Mouse (Mus musculus): ENCODE data around the gene Gm49380. TPM values are rescaled to one million over a fixed set of nuclear protein-coding genes. Genes with fewer than 3 reads are reported as not detected.

The Gm49380 gene
- total RNA-seq, 1 experiment from 2014 or later, result 0.82 TPM

DNA sequence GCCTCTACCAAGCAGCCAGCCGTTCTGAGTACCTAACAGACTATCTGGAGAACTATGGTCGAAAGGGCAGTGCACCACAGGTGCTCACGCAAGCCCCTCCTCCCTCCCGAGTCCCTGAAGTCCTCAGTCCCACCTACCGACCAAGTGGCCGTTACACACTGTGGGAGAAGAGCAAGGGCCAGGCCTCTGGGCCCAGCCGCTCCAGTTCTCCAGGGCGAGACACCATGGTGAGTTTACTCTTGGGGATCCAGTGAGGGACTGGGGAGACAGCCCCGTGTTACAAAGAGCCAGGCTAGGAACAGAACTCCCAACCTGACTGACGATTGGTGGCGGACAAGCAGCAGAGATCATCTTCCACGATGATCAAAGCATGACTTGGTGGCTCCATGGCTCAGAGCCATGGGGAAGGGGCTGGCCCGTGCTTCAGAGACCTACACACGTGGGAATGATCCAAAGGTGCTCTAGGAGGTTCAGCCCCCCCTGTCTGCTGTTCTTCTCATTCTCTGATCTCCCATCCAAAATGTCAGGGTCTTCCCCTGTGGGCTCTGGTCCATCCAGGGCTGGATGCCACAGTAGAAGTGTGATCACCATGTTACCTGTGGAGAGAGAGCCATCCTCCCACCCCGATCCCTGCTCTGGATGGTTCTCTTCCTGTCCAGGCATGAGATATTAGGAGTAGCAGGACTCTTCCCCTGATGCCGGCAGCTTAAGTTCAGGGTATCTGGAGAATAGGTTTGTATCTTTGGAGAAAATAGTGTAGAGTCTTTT is 37.1 kb downstream of the Gm49380 start:
- DNase-seq, result no peak

DNA sequence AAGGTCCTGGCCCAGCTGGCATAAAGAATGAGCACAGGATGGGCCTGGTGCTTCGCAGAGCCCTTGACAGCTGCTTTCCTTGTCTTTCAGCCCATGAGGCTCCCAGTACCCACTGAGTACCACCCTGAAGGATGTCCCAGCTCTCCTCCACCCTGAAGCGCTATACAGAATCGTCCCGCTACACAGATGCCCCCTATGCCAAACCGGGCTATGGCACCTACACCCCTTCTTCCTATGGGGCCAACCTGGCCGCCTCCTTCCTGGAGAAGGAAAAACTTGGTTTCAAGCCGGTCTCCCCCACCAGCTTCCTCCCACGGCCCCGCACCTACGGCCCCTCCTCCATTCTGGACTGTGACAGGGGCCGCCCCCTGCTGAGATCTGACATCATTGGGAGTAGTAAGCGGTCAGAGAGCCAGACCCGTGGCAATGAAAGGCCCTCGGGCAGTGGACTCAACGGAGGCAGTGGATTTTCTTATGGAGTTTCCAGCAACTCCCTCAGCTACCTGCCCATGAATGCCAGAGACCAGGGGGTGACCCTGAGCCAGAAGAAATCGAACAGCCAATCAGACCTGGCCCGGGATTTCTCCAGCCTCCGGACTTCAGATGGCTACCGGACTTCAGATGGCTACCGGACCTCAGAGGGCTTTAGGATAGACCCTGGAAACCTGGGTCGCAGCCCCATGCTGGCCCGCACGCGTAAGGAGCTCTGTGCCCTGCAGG is 37.9 kb downstream of the Gm49380 start:
- no peak for DNase-seq

DNA sequence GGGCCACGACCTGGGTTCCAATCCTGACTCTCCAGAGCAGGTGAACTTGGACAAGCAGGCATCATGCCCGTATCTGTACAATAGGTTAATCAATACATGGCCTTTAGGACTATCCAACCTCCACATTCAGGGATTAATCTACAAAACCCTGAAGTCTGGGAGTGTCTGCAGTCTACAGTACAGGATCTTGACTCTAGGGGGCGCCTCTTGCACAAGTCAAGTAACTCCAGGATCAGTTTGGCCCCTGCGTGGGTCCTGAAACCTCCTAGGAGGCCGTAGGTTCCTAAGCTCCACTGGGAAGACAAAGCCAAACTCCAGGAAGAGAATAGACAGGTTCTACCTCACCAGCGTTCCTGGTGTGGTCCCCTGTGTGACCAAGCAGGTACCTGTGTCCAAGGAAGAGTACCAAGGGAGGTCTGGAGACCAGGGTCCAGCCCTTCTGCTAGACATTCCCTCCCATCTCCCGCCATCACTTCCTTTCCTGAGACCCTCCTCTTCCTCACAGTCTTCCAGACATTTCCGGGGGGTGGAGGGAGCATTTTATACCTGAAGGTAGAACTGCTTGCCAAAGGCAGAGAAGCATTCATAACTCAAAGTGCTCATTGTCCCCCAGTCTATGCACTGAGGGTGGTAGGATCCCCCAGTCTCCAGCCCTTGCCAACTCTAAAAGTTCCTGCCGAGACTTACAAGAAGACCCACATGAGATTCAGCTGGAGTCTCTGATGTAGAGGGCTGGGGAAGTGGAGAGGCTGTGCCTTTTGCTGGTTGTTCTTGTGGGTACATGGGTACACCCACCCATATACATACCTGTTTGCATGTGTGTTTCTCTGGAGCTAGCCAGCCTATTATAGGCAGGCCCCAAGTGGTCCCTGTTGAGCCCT is 38.7 kb downstream of the Gm49380 start:
- no peak for DNase-seq

DNA sequence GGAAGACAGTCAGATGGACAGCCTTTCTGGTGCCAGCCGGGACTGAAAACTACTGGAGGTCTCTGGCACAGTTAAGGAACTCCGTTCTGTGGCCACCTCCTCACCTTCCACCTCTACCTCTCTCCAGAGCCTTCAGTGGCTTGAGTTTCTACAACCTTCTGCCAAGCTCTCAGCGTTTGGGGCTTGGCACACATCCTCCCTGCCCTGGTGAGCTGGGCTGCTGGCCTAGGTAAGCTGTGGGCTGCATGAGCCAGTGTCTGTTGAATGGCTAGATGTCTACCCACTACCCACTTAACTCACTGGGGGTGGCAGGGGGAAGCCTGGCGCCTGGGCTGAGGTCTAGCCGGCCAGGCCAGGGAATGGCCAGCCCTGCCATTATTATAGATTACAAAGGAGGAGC is 40.2 kb downstream of the Gm49380 start:
- no peak for DNase-seq

DNA sequence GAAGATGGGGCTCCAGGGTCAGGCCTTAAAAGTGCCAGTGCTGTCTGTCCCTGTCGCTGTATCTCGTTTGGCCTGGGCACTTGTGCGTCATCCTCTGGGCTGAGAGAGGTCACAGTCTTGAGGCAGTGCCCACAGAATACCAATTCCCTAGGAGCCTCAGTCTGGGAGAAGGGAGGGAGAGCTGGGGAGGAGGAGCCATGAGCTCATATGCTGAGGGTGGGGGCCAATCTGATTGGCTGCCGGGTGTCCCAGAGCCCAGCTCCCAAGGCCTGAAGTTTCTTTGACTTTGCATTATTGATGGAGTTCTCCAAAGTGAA is 40.7 kb downstream of the Gm49380 start:
- peak; percentile 68 for DNase-seq

DNA sequence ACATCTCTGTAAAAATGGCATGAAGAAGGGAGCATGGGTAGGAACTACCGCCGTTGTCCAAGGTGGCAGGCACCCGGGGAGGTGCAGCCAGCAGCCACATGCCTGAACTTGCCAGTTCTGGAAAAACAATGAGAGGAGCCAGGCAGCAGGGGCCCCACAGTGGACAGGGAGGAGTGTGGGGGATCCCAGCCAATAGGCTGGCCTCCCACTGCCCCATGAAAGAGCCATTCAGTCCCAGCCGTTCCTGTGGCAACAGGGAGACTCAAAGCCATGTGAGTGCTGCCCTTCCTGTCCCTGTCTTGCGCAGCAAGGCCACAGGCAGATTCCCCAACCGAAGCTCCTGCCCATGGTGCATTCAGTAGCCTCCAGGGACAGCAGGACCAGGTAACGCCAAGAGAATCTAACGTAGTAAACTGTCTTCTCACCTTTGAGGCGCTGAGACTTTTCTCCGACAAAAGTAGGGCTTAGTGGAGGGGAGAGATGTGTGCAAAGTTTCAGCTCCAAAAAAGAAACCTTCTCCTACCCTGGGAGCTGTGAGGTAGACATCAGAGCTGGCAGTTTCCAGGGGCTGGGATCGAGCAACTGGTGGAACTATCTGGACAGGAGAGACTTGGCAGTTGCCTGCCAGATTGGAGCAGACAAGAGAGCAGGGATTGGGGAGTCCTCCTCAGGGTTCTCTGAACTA is 41.2 kb downstream of the Gm49380 start:
- no peak for DNase-seq

DNA sequence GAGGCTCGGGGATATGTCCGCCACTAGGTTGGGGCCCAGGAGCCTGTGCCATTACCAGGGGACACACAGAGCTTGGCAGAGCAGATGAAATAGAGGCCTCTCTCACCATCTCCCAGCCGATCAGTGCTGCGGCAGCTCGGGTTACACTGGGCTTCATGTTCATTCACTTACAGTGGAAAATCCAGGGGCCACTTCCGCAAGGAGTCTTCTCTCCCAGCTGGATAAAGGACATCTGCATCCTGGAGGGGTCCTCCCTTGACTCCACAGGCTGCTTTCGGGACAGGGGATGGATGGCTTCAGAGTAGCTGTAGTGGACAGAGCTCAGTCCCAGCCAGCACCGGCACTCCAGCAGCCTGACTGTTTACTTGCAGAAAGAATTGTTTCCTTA is 42.5 kb downstream of the Gm49380 start:
- DNase-seq, result no peak

DNA sequence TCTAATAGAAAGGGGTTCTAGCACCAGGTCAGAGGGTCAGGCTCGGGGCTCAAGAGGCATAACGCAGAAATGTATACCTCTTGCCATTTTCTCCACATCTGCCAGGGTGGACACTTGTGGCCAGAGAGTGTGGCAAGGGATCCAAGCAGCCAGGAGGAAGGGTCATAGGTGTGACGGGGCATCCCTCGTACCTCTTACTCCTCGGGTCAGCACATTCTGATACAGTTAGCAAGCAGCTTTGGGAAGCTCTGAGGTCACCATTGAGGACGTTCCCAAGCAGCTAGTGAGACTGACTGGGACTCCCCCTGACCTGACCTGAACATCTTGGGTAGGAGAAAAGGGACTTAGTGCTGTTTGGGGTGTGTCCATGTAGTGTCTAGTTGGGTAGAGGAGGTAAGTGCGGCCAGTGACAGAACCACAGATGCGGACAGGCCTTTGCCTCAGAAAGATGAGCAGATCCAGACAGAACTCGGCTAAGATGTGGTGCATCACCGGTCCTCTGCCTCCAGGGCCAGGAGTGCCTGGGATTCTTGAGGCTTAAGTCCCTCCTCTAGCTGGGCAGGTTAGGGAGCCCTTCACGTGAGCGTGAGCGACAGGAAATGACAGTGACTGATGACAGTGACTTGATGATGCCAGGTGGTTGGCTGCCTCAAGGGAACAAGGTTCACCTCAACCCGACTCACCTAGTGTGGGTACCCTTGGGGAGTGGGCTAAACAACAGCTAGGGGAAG is 43.0 kb downstream of the Gm49380 start:
- DNase-seq, result no peak

DNA sequence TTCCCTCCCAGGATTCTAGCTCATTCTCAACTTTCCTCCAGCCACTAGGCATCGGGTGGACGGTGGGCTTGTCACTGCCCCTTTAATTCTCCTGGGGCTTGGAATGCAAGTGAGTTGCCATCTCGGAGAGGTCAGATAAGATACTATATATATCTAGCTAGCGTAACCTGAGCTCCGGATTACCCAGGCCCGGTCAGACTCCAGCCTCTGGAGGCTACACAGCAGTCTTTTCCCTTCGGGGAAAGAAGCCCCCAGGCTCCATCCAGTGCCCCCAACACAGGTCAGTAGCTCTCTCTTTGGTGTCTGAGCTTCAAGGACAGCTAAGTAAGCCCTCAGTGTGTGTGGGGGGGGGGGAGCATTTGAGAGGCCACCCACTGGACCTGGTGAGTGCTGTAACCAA is 44.0 kb downstream of the Gm49380 start:
- DNase-seq, result no peak

DNA sequence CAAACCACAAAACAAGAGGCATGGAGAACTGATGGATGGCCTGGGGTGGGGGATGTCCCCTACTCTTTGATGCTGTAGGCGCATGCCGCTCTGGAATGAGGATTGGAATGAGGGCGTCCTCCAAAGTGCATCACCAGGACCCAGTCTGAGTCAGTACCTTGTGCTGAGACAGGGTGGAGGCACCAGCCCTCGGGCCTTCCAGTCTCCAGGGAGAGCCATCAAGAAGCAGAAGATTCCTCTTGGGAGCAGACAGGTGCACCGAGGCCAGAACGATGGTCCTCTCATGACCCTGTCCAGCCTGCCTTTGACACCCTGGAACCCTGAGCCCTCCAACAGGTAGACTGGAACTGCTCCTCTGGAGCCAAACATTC is 45.4 kb downstream of the Gm49380 start:
- DNase-seq, result no peak

DNA sequence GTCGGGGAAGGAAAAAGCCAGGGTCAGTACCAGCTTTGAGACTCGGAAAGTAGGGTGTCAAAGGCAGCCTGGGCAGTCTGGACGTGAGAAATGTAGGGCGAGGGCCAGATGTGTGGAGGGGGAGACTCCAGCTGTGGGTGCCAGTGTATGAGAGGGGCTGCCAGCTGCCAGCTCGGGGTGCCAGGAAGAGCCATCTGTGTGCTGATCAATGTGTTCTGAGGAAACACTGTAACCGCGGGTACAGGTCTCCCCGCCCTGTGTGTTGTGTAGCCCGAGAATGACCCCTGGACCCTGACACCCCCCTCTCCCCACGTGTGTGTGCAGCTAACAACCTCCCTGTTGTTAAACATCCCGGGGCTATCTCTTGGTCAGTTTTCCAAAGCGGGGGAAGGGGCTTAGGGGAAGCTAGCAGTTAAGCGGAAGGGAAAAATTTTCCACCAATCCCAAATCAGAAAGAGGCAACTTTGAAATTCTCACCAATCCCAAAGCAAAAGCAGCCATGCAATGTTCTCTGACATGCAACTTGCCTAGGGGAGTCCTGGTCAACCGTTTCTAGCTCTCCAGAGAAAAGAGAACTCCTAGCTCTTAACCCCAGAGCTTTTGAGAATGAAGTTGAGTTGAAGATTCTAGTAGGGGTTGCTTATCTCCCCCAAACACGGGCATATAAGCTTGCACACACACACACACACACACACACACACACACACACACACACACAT is 45.9 kb downstream of the Gm49380 start:
- no peak for DNase-seq

DNA sequence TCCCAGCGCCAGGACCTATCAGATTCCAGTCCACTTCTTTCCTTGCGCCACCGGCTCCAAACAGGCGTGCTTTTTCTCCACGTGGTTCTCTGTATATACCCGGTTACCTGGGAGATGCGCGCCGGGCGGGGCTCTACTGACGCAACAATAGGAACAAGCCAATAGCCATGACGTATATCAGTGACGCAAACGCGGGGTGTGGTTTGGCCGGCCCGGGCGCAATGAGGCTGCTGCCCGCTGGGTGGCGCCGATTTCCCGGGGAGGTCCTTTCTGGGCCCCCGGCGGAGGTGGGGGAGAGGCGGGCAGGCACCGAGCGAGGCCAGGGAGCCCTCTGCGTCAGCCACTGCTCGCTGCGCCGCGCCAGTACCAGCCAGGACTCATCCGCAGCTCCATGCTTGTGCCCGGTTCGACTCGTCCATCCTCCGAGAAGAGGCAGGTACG is 46.5 kb downstream of the Gm49380 start, which contains the start of gene Usp2:
Usp2 (plus strand) TSS at position 237 of the 441 bp plus-strand sequence.
- peak; percentile 99 for DNase-seq

DNA sequence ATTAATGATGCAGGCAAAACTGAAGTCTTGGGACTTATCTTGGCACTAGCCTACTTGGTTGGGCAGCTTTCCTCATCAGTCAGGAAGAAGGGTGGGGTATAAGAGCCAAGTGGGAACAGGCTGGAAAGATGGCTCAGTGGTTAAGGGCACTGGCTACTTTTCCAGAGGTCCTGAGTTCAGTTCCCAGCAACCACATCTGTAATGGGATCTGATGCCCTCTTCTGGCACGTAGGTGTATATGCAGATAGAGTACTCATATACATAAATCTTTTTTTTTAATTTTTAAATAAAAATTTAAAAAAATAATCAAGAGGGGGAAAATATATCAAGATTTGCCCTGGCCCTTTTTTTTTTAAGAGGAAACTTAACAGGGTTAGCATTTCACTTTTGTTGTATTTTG is 48.1 kb downstream of the Gm49380 start:
- DNase-seq, result no peak

DNA sequence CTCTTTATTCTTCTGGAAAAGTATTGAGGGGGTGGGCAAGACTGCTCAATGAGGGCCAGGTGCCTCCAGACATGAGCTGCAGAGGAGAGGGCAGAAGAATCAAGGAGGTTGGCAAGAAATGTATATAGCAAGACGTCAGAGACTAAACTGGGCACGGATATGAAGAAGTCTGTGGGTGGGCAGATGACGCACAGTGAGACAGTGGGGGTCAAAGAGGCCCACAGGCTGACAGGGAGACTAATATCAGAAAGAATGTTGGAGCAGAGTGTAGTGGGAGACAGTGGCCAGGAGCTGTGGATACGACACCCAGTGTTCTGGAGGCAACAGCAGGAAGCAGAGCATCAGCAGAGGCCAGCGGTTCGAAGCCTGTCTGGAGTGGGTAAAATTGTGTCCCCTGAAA is 54.7 kb downstream of the Gm49380 start:
- DNase-seq, result no peak

DNA sequence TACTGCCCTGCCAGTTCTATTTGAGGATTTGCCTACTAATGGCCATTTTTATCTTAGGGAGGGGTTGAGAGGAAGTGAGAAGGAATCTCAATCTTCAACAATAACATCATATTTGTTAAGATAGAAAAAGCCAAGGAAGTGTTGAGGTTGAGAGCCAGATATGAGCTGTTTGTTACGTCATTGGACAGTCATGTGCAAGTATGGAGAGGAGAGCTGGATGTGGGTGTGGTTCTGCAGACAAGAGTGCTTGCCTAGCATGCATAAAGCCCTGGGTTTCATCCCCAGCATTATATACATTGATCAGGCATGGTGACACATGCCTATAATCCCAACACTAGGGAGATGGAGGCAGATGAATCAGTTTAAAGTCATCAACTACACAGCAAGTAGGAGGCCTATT is 59.4 kb downstream of the Gm49380 start:
- no peak for DNase-seq

DNA sequence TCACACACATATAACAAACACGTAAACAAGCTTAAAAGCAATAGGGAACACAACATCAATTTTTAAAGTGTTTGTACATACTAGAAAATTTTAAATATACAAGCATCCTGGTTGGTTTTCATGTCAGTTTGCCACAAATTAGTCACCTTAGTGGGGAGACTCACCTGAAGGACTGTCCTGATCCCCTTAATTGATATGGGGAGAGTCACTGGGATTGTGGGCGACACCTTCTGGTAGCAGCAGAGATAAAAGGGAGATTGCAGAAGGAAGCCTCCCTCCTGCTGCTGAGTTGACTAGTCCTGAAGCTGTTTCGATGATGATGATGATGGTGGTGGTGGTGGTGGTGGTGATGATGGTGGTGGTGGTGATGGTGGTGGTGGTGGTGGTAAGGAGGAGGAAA is 60.4 kb downstream of the Gm49380 start:
- DNase-seq, result no peak

DNA sequence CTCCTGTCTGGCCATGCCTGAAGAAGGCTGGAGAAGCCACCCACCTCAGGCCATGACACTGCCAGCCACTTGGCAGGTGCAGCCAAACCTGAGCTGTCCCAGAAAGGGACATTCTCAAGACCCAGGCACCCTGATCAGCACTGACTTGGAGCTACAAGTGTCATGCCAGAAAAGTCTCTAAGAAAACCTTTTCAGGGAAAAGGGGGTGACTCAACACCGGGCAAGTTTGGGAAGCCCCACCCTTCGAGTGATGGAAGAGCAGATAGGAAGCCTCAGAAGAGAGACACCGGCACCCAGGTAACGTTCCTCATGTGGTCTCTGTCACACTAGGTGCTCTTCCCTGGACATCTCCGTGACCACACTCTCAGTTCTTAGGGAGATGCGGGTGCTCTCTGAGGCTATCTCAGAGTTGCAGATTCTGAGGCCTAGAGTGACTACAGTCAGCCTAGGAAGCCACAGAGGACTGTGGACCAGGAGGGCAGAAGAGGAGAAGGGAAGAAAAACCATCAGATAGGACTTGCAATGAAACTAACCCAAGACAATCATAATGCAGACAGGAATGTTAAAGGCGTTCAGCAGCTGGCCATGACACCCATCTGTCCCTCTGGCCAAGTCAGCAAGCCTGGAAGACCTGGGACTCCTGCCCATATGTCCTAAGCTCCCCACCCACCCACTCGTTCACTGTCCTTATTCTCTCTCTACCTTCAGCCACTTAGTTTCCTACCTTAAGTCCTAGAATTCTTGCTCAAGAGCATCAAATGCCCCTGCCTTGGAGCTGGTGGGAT is 63.7 kb downstream of the Gm49380 start:
- DNase-seq, result no peak

DNA sequence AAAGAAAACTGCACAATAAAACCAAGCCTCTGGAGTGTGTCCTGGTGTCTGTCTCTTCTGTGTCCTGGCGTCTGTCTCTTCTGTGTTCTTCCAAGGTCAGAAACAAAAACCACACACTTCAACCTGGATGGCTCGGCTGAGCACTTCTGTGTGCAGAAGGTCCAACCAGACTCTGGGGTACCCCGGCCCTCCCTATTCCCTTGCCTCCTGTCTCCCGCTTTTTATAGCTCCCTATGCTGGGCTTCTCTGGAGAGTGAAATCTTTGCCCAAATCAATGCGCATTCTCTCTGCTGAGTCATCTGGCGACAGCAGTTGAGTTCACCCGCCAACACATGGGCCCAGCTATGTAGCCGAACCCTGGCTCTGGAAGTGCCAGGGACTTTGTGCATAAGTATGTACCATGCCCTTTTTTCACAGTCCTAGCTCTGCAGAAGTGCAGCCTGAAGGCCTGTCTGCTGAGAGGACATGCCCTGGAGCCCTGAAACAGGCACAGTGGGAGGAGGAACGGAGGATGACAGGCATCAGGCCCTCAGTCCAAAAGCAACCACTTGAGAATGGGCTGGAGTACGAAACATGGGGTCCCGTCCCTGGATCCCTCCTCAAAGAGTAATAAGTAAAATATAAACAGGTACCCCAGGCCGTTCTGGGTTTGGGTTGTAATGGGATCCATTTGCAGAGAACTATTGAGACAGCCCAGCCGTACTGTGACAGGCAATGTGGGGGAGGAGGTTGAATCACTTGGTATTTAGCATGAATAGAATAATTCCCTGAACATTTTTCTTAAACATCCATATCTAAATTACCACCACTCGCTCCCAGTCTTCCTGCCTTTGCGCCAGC is 64.5 kb downstream of the Gm49380 start:
- no peak for DNase-seq
